Mouse (Mus musculus): ENCODE data around the gene Hba-x.
"Not testable (repeated sequence)": the region's sequence is repeated elsewhere in the genome, so short reads cannot be mapped to it uniquely, and the experiment has no call there.

Gene Hba-x

GRCm38 (mm10) chr11:32285887-32286286 is 9.7 kb downstream of the Hba-x start:
- DNase-seq (ENCODE audit: low spot score) = not testable (repeated sequence)

GRCm38 (mm10) chr11:32286695-32287492 is 10.7 kb downstream of the Hba-x start, which contains the start of gene Hbq1b:
Gene Hbq1b (plus strand): TSS chr11:32286965.
- DNase-seq (ENCODE audit: low spot score) = peak; percentile 59

- DNase-seq (ENCODE audit: low spot score) = no peak
Observed at GRCm38 (mm10) chr11:32287493-32287825, 11.3 kb downstream of the Hba-x start.

DNA sequence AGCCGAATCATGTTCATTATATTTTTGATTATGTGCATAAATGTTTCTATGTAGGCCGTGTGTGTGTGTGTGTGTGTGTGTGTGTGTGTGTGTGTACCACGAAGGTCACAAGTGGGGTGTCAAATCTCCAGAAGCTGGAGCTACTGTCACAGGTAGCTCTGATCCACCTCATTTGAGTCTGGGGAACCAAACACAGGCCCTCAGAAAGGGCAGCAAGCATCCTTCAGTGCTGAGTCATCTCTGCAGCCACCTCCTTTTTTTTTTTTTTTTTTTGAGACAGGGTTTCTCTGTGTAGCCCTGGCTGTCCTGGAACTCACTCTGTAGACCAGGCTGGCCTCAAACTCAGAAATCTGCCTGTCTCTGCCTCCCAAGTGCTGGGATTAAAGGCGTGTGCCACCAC is 16.6 kb downstream of the Hba-x start:
- not testable (repeated sequence) for DNase-seq (ENCODE audit: low spot score)

DNA sequence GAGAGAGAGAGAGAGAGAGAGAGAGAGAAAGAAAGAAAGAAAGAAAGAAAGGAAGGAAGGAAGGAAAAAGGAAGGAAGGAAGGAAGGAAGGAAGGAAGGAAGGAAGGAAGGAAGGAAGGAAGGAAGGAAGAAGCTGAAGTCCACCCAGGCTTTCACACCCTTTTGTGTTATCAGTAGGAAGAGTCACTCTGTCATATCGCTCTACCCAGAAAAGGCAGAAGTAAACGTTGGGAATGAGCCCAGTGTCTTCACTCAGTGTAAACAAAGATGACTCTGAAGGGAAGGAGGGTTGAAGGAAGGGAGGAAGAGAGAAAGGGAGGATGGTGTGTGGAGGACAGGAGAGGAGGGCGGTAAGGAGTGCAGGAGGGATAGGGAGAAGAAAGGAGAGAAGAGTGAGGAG is 17.3 kb downstream of the Hba-x start:
- DNase-seq (ENCODE audit: low spot score) = not testable (repeated sequence)

DNA sequence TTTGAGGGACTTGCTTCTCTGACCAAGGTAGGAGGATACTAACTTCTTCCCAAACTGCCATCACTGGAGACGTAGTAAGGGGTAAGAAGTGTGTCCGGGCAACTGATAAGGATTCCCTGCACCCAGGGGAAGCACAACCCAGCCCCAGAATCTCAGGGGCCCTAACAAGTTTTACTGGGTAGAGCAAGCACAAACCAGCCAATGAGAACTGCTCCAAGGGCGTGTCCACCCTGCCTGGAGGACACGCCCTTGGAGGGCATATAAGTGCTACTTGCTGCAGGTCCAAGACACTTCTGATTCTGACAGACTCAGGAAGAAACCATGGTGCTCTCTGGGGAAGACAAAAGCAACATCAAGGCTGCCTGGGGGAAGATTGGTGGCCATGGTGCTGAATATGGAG is 20.0 kb downstream of the Hba-x start, which contains the start of gene Hba-a2:
Gene Hba-a2 (plus strand): TSS at position 287 of the 400 bp plus-strand sequence.
- DNase-seq (ENCODE audit: low spot score) = not testable (repeated sequence)

DNA sequence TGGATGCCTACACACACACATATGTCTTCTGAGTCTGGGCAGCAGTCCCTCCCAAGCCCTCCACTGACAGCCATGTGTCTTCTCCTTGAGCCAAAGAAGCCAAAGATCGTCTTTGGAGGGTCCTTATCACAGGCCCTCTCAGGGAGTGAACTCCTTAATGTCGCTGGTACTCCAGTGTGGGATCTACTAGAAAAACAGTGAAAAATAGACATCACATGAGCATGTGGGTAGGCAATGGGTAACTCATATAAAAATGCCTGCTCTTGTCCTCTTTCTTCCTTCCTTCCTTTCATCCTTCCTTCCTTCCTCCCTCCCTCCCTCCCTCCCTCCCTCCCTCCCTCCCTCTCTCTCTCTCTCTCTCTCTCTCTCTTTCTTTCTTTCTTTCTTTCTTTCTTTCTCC is 21.2 kb downstream of the Hba-x start:
- DNase-seq (ENCODE audit: low spot score) = not testable (repeated sequence)

GRCm38 (mm10) chr11:32297866-32298531 is 21.8 kb downstream of the Hba-x start:
- no peak for DNase-seq (ENCODE audit: low spot score)

DNA sequence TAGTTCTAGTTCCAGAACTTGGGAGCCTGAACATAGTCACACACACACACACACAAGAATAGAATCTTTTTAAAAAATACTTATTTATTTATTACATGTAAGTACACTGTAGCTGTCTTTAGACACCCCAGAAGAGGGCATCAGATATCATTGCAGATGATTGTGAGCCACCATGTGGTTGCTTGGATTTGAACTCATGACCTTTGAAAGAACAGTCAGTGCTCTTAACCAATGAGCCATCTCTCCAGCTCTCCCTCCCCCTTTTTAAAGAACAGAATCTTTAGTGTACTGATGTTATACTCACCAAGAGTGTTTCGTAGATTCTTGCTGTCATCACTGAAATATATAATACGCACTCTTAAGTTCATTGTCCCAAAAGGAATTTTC is 22.3 kb downstream of the Hba-x start:
- DNase-seq (ENCODE audit: low spot score) = no peak

- DNase-seq (ENCODE audit: low spot score) = peak; percentile 45
Observed at GRCm38 (mm10) chr11:32299865-32300264, 23.7 kb downstream of the Hba-x start, which contains the start of gene Hbq1a. Gene Hbq1a (plus strand): TSS chr11:32300069.

GRCm38 (mm10) chr11:32300279-32301267 is 24.4 kb downstream of the Hba-x start:
- DNase-seq (ENCODE audit: low spot score) = peak; percentile 11

DNA sequence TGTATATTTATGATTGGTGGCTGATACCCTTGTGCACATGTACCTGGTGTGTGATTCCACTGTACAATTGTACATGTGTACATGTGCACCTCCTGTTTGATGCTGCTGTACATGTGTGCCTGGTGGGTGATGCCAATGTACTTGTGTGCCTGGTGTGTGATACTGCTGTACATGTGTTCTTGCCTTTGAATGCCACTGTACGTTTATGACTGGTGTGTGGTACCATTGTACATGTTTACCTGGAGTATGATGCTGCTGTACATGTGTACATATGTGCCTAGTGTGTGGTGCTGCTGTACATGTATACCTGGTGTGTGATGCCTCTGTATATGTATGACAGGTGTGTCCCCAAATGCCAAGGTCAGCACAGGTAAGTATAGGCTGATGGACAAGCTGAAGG is 25.3 kb downstream of the Hba-x start:
- no peak for DNase-seq (ENCODE audit: low spot score)

- no peak for DNase-seq (ENCODE audit: low spot score)
Observed at GRCm38 (mm10) chr11:32302824-32303419, 26.7 kb downstream of the Hba-x start.

DNA sequence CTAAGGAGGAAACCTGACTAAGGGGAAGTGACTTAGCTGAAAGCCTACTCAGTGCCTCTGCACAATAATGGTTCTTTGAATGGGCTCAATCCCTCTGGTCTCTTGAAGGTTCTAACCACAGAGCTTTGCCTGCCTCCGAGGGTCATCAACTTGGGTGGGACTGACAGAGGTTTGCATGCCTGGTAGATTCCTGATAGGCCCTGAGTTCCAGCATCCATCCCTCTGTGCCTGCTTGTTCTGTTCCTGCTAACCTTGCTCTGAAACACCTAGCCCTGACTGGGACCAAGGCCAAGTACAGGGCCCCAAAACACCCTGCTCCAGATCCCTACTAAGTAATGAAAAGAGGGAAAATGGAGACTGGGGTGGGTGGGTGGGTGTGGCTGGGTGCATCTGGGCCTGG is 27.3 kb downstream of the Hba-x start:
- DNase-seq (ENCODE audit: low spot score) = no peak

DNA sequence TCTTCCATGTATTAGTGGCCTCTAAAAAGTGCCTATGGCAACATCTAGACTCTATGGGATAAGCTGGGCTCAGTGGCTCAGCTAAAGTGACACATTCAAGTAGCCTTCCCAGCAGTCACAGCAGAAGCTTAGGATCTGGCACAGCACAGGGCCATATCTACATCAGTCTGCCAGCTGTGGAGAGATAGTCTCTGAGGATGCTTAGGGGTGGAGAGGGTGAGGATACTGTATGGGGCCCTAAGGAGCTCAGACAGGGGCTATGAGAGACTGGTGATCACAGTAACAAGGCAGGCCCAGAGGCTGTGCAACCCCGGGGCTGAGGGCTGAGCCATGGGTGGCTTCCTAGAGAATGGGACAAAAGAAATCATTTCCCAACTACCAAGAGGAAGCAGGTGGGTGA is 30.8 kb downstream of the Hba-x start:
- DNase-seq (ENCODE audit: low spot score) = no peak

DNA sequence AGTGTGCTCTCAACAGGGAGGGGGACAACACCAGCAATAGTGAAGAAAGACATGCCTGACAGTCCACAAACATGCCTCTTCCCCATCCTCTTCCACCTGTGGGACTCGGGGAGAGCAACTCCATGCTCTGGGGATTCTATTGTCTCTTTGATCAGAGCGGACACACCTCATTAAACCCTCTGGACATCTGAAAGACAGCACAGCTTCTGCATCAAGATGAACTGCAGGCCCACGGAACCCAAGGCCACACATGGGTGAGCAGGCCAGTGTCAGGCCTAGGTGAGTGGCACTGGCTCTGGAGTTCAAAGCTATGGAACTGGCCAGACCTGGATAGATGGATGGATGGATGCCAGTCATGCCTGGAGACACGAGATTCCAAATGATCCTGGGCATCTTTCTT is 33.2 kb downstream of the Hba-x start:
- DNase-seq (ENCODE audit: low spot score) = no peak

DNA sequence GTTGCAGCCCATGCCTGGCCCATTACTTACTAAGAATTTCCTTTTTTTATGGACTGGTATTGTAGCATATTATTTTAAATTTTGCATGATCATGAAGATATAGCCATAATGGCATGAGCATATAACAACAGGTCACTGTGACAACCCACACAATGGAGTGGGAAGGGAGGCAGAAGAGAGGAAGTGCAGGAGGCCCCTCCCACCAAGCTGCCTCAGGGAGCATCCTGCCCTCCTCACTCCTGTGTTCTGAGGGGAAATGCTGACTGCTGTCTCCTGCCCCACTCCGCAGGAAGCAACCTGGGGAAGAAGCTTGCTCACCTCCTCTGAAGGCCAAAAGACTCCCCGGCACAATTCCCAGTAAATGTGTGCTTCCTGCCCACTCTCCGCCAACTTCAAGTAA is 33.7 kb downstream of the Hba-x start:
- DNase-seq (ENCODE audit: low spot score) = no peak

DNA sequence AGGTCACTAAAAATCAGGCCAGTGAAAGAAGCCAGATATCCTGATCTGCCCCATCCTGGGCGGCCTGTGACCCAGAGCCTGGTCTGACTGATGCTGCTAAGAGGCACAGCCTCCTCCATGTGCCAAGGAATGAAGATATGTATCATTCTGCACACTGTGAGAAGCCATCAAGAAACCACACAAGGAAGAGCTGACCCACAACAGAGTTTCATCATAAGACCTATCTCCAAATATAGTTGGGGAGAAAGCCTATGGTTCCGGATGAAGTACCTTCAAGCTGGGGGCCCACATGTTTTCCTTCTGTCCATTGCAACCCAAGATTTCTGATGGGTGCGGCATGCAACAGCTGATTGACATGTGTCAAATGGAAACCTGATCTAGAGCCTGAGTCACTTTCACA is 39.8 kb downstream of the Hba-x start:
- no peak for DNase-seq (ENCODE audit: low spot score)

- DNase-seq (ENCODE audit: low spot score) = no peak
Observed at GRCm38 (mm10) chr11:32320507-32321195, 44.5 kb downstream of the Hba-x start.

DNA sequence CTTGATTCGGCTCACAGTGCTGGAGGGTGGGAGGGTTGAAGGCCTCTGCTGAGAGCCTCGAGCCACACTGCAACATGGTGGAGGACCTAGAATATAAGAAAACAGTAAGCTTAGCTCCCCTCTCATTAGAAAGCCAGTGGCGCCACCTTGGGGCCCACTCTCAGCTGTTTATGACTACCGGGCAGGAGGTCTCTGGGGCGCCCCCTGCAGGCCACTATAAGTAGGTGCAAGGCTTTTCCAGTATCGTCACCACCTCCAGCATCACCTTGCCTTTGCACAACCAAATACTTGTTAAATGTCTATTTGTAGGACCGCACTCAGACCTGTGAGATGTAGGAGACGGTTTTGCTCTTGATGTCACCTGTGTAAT is 45.0 kb downstream of the Hba-x start:
- peak; percentile 66 for DNase-seq (ENCODE audit: low spot score)

DNA sequence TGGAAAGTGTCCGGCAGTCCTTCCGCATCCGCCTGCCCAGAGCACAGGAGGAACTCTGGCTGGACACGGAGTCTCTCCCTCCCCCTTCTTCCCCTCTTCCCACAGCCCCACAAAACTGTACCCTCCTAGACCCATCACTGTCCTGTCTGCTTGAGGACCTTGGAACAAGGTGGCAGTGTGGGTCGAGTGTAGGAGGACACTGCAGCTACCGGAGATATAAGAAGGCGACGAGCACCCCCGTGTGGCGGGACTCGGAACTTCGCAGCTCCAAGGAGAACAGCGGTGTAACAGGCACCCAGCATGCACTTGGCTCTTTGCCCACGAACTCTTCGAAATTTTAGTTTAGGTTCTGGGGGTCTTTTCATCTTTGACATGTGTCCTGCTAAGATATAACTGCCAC is 48.4 kb downstream of the Hba-x start:
- DNase-seq (ENCODE audit: low spot score) = peak; percentile 90

Measured in embryo, embryonic 10 days (tissue).